Mouse (Mus musculus) lung, adult 2 months (tissue): Measurements from ENCODE around the gene Gm9040.
"Not testable (repeated sequence)": the region's sequence is repeated elsewhere in the genome, so short reads cannot be mapped to it uniquely, and the experiment has no call there.

Experiments used
- CTCF ChIP-seq: fragments of 200-500 bp; IDR thresholded peaks from 2 replicates; pipeline ENCODE4 v1.5.1; 2011; ENCODE audit warnings: mild to moderate bottlenecking, low read length, control low read depth; ENCODE audit not compliant: insufficient read depth
- POLR2A ChIP-seq: fragments of 200-500 bp; IDR thresholded peaks from 2 replicates; pipeline ENCODE4 v1.6.1; 2011; ENCODE audit warnings: low read depth, mild to moderate bottlenecking, control low read depth, low read length, borderline replicate concordance; ENCODE audit errors: extremely low read depth

DNA sequence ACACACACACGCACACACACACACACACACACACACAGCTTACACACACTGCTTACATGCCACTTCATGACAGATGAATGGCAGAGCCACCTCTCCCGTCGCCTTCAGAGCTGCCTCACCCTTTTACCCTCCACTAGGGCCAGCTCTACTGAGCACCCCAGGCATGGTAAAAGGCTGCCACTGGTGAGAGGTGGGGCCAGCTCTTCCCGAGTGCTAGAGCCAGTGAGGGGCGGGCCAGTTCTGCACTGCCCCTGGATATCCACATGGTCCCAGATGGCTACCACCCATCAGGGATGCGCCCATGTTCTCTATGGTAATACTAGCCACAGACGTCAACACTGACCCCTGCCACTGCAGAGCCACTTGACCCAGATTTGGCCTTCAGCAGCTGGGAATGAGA is 44.2 kb downstream of the Gm9040 start:
- not testable (repeated sequence) for TF ChIP-seq CTCF, POLR2A
